28 mouse cellular contexts compared by ENCODE assay signal in genomic region chrX:152855076-152855772, GRCm38 (mm10).
"Had no signal": no experiment of that assay in that cellular context is flagged by ENCODE, and none has a peak within 500 bp of the region (broad histone marks: within the 10 kb centered on the region; RNA-seq: fewer than 3 reads in every experiment).

No protein-coding gene starts in this region.

- H3K9me3 ChIP-seq: embryonic facial prominence, embryonic 12.5 days; embryonic facial prominence, embryonic 15.5 days; forebrain, embryonic 15.5 days had no signal

- H3K4me1 ChIP-seq: embryonic facial prominence, embryonic 10.5 days; embryonic facial prominence, embryonic 12.5 days; embryonic facial prominence, embryonic 13.5 days; embryonic facial prominence, embryonic 15.5 days; forebrain, embryonic 10.5 days; forebrain, embryonic 12.5 days; forebrain, embryonic 13.5 days; forebrain, embryonic 15.5 days had no signal

- ATAC-seq: forebrain, embryonic 13.5 days; forebrain, embryonic 14.5 days; forebrain, embryonic 15.5 days; forebrain, embryonic 16.5 days; forebrain, postnatal 0 days had no signal

- DNase-seq: cerebellum, adult 18-20 months; cerebellum, adult 2 months; cerebellum, adult 8-10 months; cerebellum, adult 9-10 months; cerebellum, adult 9-11 months; cerebellum, postnatal 10 days; cerebellum, postnatal 25 days; cerebellum, postnatal 36 days; embryo, embryonic 11 days; forebrain, postnatal 0 days; gastrocnemius, adult 2 months; gastrocnemius, postnatal 10 days; gastrocnemius, postnatal 14 days; gastrocnemius, postnatal 25 days; gastrocnemius, postnatal 36 days; heart, adult 11 months; heart, adult 18-20 months had no signal

- H3K4me3 ChIP-seq: embryonic facial prominence, embryonic 10.5 days; embryonic facial prominence, embryonic 12.5 days; embryonic facial prominence, embryonic 13.5 days; embryonic facial prominence, embryonic 15.5 days; erythroblast, embryonic 14.5 days; forebrain, embryonic 10.5 days; forebrain, embryonic 12.5 days; forebrain, embryonic 13.5 days; forebrain, embryonic 15.5 days; gastrocnemius, adult 2 months had no signal

- H3K4me2 ChIP-seq: embryonic facial prominence, embryonic 12.5 days; embryonic facial prominence, embryonic 13.5 days; embryonic facial prominence, embryonic 15.5 days; forebrain, embryonic 12.5 days; forebrain, embryonic 13.5 days; forebrain, embryonic 15.5 days had no signal

- H3K27me3 ChIP-seq: embryonic facial prominence, embryonic 12.5 days; embryonic facial prominence, embryonic 13.5 days; embryonic facial prominence, embryonic 15.5 days; forebrain, embryonic 13.5 days; forebrain, embryonic 15.5 days had no signal

- H3K36me3 ChIP-seq: embryonic facial prominence, embryonic 10.5 days; embryonic facial prominence, embryonic 12.5 days; embryonic facial prominence, embryonic 13.5 days; embryonic facial prominence, embryonic 15.5 days; forebrain, embryonic 10.5 days; forebrain, embryonic 12.5 days; forebrain, embryonic 15.5 days had no signal

- H3K27ac ChIP-seq: embryonic facial prominence, embryonic 10.5 days; embryonic facial prominence, embryonic 12.5 days; embryonic facial prominence, embryonic 13.5 days; embryonic facial prominence, embryonic 15.5 days; forebrain, embryonic 10.5 days; forebrain, embryonic 12.5 days; forebrain, embryonic 13.5 days; forebrain, embryonic 15.5 days; gastrocnemius, adult 2 months had no signal

- H3K9ac ChIP-seq: embryonic facial prominence, embryonic 12.5 days; embryonic facial prominence, embryonic 13.5 days; embryonic facial prominence, embryonic 15.5 days; forebrain, embryonic 12.5 days; forebrain, embryonic 13.5 days; forebrain, embryonic 15.5 days; forebrain, postnatal 0 days had no signal
